Mouse (Mus musculus) midbrain, embryonic 12.5 days (tissue): Measurements from ENCODE around the gene Dck. TPM values are rescaled to one million over a fixed set of nuclear protein-coding genes. Genes with fewer than 3 reads are reported as not detected.

Experiments used
- ATAC-seq: fragments of 200-750 bp; cut with Nextera tagmentation; 2 replicates; pipeline ENCODE4 v1.8.0; 2017; ENCODE audit warnings: low read depth, moderate TSS enrichment, moderate library complexity; ENCODE audit not compliant: low FRiP score
- H3K27ac ChIP-seq: fragments of 300-500 bp; sonication (generic); replicated peaks from 2 replicates; pipeline ENCODE4 v1.5.1; 2016; ENCODE audit warnings: mild to moderate bottlenecking
- H3K27me3 ChIP-seq: fragments of 300-500 bp; sonication (generic); 2 replicates; pipeline ENCODE4 v1.6.1; 2016; ENCODE audit warnings: mild to moderate bottlenecking
- H3K36me3 ChIP-seq: fragments of 300-500 bp; sonication (generic); 2 replicates; pipeline ENCODE4 v1.6.1; 2016
- H3K4me1 ChIP-seq: fragments of 300-500 bp; sonication (generic); 2 replicates; pipeline ENCODE4 v1.6.1; 2016
- H3K4me2 ChIP-seq: fragments of 300-500 bp; sonication (generic); replicated peaks from 2 replicates; pipeline ENCODE4 v1.6.1; 2016; ENCODE audit warnings: mild to moderate bottlenecking, moderate library complexity
- H3K4me3 ChIP-seq: fragments of 300-500 bp; sonication (generic); 2 replicates; pipeline ENCODE4 v1.5.1; 2016; ENCODE audit warnings: mild to moderate bottlenecking
- H3K9ac ChIP-seq: fragments of 300-500 bp; sonication (generic); replicated peaks from 2 replicates; pipeline ENCODE4 v1.6.1; 2016; ENCODE audit warnings: mild to moderate bottlenecking, moderate library complexity
- H3K9me3 ChIP-seq: fragments of 300-500 bp; sonication (generic); 2 replicates; pipeline ENCODE4 v1.6.1; 2016; ENCODE audit warnings: mild to moderate bottlenecking
- WGBS: fragments of 180-500 bp; shearing (Covaris S2); methylation state at CpG from one replicate; pipeline ENCODE4 v1.1.7; 2016; 5-methylcytosine and 5-hydroxymethylcytosine counted together
- polyA plus RNA-seq: library from polyadenylated mRNA; unstranded; fragments of >200 nt; fragmentation: Nextera tagmentation; extraction: Ambion mirVana; gene quantifications from 2 replicates; pipeline ENCODE4 v1.2.1, GENCODE M21; 2016

The Dck gene
- polyA plus RNA-seq, 1 experiment from 2014 or later, result 117 TPM

DNA sequence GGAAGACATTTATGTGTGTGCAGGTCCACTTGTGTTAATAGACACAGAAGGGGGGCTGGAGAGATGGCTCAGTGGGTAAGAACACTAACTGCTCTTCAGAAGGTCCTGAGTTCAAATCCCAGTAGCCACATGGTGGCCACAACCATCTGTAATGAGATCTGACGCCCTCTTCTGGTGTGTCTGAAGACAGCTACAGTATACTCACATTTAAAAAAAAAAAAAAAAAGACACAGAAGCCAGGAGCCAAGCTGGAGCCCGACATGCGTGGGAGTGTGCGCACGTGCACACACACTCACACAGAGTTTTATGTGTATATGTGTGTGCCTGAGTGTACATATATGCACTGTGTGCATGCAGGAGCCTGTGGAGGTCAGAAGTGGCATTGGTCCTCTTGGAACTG is 2.2 kb upstream of the Dck start:
- no peak overlapping the region for H3K4me2 ChIP-seq
- H3K27ac ChIP-seq, result no peak overlapping the region
- no peaks in the 10 kb centered on the region for H3K27me3 ChIP-seq
- WGBS, result 92% methylated on average over 5 of the region's 5 CpGs
- H3K4me3 ChIP-seq, result no peak overlapping the region
- no peaks in the 10 kb centered on the region for H3K9me3 ChIP-seq
- no peak overlapping the region for H3K9ac ChIP-seq
- peaks cover 18% of the 10 kb centered on the region for H3K4me1 ChIP-seq
- 0 out of 2 replicates have a peak, but pooled peaks cover 3% of the 10 kb centered on the region for H3K36me3 ChIP-seq
- ATAC-seq, result no peak

DNA sequence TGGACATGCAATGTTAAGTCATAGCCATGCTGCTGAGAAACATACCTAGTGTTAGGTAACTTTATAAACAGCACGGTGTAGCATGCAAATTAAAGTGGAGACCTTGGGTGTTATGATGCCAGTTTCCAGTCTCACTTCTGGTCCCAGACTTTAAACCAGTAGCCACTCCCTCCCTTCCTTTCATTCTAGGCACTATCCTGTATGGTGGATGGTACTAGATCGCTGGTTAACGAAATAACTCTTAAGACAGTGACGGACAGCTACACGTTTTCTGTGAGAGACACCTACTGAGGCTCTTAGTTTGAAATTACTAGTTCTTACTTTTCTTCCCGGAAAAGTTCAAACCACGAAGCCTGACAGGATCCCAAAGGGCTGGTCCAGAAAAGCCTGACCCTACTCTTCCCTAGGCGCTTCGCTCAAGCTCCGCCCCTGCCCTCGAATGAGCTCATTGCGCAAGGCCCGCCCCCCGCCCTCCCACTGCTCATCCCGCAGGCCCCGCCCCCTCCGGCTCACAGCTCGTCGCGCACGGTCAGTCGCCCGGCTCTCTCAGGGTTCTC is 288 bp upstream of the Dck start:
- Histone ChIP-seq H3K9me3 (no peaks in the 10 kb centered on the region), H3K4me2 (peak overlapping the region; percentile 58), H3K4me3 (peak overlapping the region; percentile 75), H3K36me3 (peaks cover 10% of the 10 kb centered on the region), H3K4me1 (peaks cover 21% of the 10 kb centered on the region), H3K9ac (peak overlapping the region; percentile 82; the same call in 1 of the 2 replicates), H3K27ac (peak overlapping the region; percentile 94), H3K27me3 (no peaks in the 10 kb centered on the region)
- peak; percentile 62 for ATAC-seq
- WGBS, result under 1% methylated on average over 23 of the region's 23 CpGs

DNA sequence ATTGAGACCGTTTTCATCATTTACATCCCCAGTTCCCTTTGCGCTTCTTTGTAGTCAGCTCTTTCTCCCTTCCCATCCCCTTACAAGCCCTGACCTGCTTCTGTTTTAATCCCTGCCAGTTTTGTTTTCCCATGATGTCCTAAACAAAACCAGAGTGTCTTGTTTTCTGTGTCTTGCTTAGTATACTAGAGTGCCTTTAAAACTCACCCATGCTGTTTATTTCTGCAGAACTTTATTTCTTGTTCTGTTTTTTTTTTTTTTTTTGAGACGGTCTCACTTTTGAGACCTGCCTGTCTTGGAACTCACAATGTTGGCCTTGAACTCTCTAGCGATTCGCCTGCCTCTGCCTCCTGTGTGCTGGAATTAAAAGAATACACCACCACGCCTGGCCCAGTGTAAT is 791 bp downstream of the Dck start:
- ATAC-seq, result no peak; the same call in 1 of the 2 replicates
- peak overlapping the region; percentile 82 for H3K9ac ChIP-seq
- peaks cover 18% of the 10 kb centered on the region for H3K36me3 ChIP-seq
- H3K4me3 ChIP-seq, result peak overlapping the region; percentile 75
- peaks cover 21% of the 10 kb centered on the region for H3K4me1 ChIP-seq
- peak overlapping the region; percentile 94 for H3K27ac ChIP-seq
- H3K9me3 ChIP-seq, result no peaks in the 10 kb centered on the region
- 12% methylated on average over 6 of the region's 6 CpGs for WGBS
- H3K27me3 ChIP-seq, result no peaks in the 10 kb centered on the region
- peak overlapping the region; percentile 58 for H3K4me2 ChIP-seq

DNA sequence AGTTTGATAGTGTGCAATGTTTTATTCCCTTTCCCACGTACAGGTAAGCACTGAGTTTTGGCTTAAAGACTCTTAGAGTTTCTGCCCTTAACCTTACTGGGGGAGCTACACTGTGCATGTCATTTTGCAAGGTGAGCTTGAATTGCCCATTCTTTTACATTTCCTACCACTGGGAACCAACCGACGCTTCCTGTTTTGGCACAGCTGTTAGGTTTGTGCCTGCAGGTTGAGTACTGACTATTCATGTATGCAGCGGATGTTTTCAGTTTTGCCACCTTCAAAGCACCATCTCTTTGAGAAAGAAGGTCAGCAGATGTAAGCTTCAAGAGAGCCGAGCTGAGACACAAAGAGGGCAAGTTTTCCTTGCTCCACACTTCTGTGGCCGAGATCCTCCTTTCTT is 1.3 kb downstream of the Dck start:
- Histone ChIP-seq H3K27me3 (no peaks in the 10 kb centered on the region), H3K4me1 (peaks cover 21% of the 10 kb centered on the region), H3K9ac (peak overlapping the region; percentile 82), H3K9me3 (no peaks in the 10 kb centered on the region), H3K4me3 (peak overlapping the region; percentile 75), H3K27ac (no peak overlapping the region), H3K4me2 (peak overlapping the region; percentile 58), H3K36me3 (peaks cover 22% of the 10 kb centered on the region)
- 59% methylated on average over 6 of the region's 6 CpGs for WGBS
- ATAC-seq, result no peak

DNA sequence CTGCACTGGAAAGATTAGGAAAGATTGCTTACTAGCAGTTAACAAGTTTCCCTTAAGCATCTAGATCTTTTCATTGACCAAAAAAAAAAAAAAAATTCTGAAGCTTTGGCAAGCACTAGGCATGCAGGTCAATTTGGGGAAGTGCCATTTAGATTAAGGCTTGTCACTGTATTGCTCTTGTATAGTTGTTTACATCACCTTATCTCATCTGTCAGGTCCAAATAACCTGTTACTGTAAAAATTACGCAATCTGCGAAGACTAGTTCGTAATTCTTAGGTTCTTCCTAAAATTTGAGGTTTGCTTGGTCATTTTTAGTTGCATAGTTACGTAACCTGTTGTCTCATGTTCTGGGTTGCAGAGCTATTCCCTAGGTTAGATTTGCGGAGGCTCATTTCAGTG is 2.1 kb downstream of the Dck start:
- Histone ChIP-seq H3K9ac (peak overlapping the region; percentile 82; the same call in 1 of the 2 replicates), H3K9me3 (no peaks in the 10 kb centered on the region), H3K36me3 (peaks cover 28% of the 10 kb centered on the region), H3K4me1 (peaks cover 21% of the 10 kb centered on the region), H3K4me2 (peak overlapping the region; percentile 58), H3K4me3 (0 out of 2 replicates have a peak overlapping the region, but pooled peaks have one; percentile 75), H3K27ac (no peak overlapping the region), H3K27me3 (no peaks in the 10 kb centered on the region)
- ATAC-seq, result no peak
- WGBS, result 99% methylated on average over 5 of the region's 5 CpGs

DNA sequence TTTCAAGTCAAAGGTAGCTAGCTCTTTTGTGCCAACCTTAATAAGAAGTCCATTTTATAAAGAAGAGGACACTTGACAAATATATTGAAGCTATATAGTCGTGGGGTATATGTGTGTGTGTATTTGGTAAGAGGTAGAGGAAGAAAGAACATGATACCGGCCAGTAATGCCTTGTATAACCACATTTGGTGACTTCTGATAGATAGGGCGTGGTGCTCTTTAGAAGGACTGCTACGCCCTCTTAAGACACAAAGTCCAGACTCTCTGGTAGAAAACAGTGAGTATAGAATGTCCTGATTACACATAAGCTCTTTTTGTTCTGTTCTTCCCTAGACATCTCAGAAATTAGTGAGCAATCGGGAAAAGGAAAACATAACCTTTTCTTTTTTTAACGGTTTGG is 3.4 kb downstream of the Dck start:
- H3K9me3 ChIP-seq, result no peaks in the 10 kb centered on the region
- no peak overlapping the region for H3K4me3 ChIP-seq
- H3K4me2 ChIP-seq, result no peak overlapping the region
- no peaks in the 10 kb centered on the region for H3K27me3 ChIP-seq
- H3K36me3 ChIP-seq, result peaks cover 40% of the 10 kb centered on the region
- peaks cover 21% of the 10 kb centered on the region for H3K4me1 ChIP-seq
- ATAC-seq, result no peak
- 87% methylated on average over 6 of the region's 6 CpGs for WGBS
- H3K9ac ChIP-seq, result no peak overlapping the region
- no peak overlapping the region for H3K27ac ChIP-seq

DNA sequence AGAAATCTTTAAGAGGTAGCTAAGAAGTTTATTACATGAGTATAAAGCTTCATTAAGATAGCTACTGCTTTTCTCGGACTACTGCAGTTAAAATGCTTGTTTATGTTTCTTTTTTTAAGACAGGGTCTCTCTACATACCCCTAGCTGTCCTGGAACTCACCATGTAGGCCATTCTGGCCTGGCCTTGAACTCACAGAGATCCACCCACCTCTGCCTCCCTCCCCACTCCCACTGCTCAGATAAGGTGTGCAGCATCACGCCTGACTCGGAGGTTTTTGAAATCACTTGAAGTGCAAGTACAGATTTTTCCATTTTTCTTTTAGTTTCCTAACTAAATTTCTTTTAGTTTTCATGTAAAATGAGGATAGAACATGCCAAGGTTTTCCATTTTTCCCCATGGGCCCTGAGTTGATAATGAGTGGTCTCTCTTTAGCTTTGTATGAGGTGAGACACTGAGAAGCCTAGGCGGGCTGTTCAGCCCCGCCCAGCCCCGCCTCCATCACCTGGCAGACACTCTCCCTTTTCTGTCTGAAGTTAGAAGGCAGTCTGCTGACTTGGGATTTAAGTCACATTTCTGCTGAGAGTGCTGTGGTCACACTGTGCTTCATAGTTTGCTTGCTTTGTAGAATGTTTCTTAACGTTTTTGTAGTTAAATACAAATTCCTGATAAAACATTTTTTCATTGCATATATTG is 17.4 kb downstream of the Dck start:
- Histone ChIP-seq H3K27me3 (no peaks in the 10 kb centered on the region), H3K9me3 (no peaks in the 10 kb centered on the region), H3K27ac (no peak overlapping the region), H3K9ac (no peak overlapping the region), H3K4me1 (no peaks in the 10 kb centered on the region), H3K4me3 (no peak overlapping the region), H3K4me2 (no peak overlapping the region), H3K36me3 (peaks cover 73% of the 10 kb centered on the region)
- no peak for ATAC-seq
- WGBS, result 88% methylated on average over 7 of the region's 7 CpGs

DNA sequence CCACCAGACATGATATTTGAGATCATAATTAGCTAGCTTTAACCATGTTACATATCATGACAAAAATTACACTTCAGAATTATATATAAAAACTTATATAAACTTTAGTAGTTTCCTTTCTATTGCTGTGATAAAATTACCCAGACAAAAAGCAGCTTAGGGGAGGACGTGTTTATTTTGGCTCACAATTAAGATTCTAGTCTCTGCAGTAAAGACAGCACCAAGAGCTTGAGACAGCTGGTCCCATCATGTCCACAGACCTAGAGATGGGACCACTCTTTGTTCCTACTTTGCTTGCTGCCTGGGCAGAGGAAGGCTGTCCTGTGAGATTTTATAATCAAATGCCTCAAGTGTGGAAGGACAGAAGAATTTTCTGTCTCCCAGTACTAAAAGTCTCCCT is 20.3 kb downstream of the Dck start:
- H3K27me3 ChIP-seq, result no peaks in the 10 kb centered on the region
- no peak overlapping the region for H3K27ac ChIP-seq
- H3K9ac ChIP-seq, result no peak overlapping the region
- peaks cover 53% of the 10 kb centered on the region for H3K36me3 ChIP-seq
- H3K4me2 ChIP-seq, result no peak overlapping the region
- WGBS, result 92% methylated on average over 1 of the region's 1 CpGs
- H3K4me3 ChIP-seq, result no peak overlapping the region
- no peaks in the 10 kb centered on the region for H3K4me1 ChIP-seq
- no peak for ATAC-seq
- no peaks in the 10 kb centered on the region for H3K9me3 ChIP-seq

DNA sequence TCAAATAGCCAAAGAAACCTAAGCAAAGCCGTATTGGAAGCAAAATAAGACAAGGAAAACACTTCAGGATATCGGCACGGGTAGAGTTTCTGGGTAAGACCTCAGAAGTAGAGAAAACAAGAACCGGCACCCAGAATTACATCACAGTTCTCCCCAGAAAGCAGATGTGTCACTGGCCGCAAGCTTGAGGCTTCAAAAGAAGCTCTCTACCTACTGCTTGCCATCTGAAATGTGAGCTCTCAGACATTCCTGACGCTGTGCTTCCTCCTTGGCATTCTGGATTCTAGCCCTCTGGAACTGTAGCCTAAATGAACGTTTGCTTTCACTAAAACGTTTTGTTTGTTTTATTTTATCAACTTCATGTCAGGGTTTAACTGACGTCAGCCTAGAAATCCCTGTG is 25.9 kb downstream of the Dck start:
- no peak for ATAC-seq
- H3K4me2 ChIP-seq, result no peak overlapping the region
- WGBS, result 55% methylated on average over 9 of the region's 9 CpGs
- no peak overlapping the region for H3K27ac ChIP-seq
- H3K27me3 ChIP-seq, result no peaks in the 10 kb centered on the region
- H3K36me3 ChIP-seq, result peaks cover 10% of the 10 kb centered on the region
- H3K9ac ChIP-seq, result no peak overlapping the region
- H3K4me1 ChIP-seq, result no peaks in the 10 kb centered on the region
- no peaks in the 10 kb centered on the region for H3K9me3 ChIP-seq
- no peak overlapping the region for H3K4me3 ChIP-seq

DNA sequence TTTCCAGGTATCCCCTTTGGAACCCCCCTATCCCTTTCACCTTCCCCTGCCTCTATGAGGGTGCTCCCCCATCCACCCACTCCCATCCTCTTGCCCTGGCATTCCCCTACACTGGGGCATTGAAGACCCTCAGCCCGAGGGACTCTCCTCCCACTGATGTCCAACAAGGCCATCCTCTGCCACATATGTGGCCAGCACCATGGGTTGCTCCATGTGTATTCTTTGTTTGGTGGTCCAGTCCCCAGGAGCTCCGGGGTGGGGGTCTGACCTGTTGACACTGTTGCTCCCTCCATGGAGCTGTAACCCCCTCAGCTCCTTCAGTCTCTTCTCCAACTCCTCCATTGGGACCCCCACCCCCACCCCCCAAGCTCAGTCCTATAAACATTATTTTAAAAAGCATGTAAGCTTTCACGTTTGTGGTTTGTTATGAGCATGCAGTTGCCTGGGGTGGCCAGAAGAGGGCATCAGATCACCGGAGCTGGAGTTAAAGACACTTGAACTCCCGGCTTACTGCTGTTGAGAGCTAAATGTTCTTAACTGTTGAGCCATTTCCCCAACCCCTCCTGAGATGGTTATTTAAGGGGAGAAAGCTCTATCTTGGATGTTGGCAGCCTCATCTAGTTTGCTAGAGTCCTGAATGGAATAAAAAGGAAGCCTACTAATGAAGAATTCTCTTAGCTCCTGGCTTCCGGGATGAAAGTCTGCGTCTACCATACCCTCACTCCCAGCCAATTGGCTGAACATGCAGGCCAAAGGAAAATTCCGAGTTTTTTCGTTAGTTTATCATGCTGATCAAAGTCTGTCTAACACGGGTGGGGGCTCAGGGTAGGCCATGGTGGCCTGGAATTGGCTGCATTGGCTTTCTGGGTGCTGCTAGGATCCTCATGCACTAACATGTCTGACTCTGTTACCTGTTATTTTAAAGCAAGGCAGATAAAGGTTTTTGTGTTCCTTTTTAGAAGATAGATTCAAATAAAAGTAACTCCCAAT is 26.8 kb downstream of the Dck start:
- H3K9me3 ChIP-seq, result no peaks in the 10 kb centered on the region
- H3K4me2 ChIP-seq, result no peak overlapping the region
- H3K27ac ChIP-seq, result no peak overlapping the region
- no peak overlapping the region for H3K4me3 ChIP-seq
- H3K4me1 ChIP-seq, result no peaks in the 10 kb centered on the region
- peak; percentile 70 for ATAC-seq
- WGBS, result 40% methylated on average over 10 of the region's 10 CpGs
- H3K9ac ChIP-seq, result no peak overlapping the region
- H3K27me3 ChIP-seq, result no peaks in the 10 kb centered on the region
- H3K36me3 ChIP-seq, result 0 out of 2 replicates have a peak, but pooled peaks cover 1% of the 10 kb centered on the region

DNA sequence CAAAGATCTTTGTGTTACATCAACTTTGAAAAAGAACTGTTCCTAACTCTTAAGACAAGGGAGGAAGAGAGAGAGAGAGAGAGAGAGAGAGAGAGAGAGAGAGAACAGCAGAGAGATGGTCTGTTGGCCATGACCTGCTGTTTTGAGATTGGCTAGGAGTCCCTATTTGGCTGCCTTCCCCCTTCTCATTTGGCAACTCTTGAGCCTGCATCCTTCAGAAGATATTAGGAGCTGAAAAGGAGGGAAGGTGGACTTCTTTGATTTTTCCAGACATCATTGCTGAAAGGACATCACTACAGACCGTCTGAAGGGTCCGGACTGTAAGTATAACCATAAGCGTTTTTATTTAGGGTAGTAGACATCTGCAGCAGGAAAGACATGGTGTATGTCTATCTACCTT is 28.9 kb downstream of the Dck start:
- no peak overlapping the region for H3K4me3 ChIP-seq
- no peaks in the 10 kb centered on the region for H3K36me3 ChIP-seq
- no peaks in the 10 kb centered on the region for H3K9me3 ChIP-seq
- no peak overlapping the region for H3K4me2 ChIP-seq
- no peak overlapping the region for H3K9ac ChIP-seq
- no peaks in the 10 kb centered on the region for H3K27me3 ChIP-seq
- no peak overlapping the region for H3K27ac ChIP-seq
- ATAC-seq, result no peak
- WGBS, result 84% methylated on average over 3 of the region's 3 CpGs
- no peaks in the 10 kb centered on the region for H3K4me1 ChIP-seq
